Mouse (Mus musculus): ENCODE results near the gene Txndc5. TPM values are rescaled to one million over a fixed set of nuclear protein-coding genes. Genes with fewer than 3 reads are reported as not detected.

Txndc5 gene
- polyA plus RNA-seq, 1 experiment from 2014 or later = 290 TPM

DNA sequence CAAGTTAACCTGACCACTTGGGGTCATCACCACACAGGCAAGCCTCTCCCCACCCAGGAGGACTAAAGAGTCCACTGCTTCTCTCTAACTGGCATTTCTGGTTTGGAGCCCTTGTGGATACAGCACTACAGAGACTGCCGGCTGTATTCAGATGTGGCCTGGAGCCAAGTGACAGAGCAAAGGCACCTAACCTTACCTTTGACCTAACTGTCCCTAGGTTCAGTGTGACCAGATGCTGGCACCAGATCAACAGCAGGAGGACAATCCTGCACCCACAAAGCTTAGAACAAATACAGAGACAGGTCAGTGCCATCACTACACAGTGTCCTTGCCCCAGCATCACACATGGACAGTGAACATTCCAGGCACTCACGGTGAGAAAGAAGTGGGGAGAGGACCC is 2.5 kb downstream of the Txndc5 start:
- peak; percentile 26 for DNase-seq
- peaks cover 22% of the 10 kb centered on the region for H3K36me3 ChIP-seq (ENCODE audit: insufficient read depth)
- no peak overlapping the region for H3K9ac ChIP-seq
- H3K4me3 ChIP-seq (ENCODE audit: low read depth, low read length) = peak overlapping the region; percentile 90; the same call in 1 of the 2 replicates
- H3K27me3 ChIP-seq (ENCODE audit: insufficient read depth, low read length) = no peaks in the 10 kb centered on the region
- 50% methylated on average over 2 of the region's 2 CpGs for WGBS
- peak overlapping the region; percentile 86 for H3K4me2 ChIP-seq
- no peaks in the 10 kb centered on the region for H3K9me3 ChIP-seq (ENCODE audit: low read depth, low read length)
- ATAC-seq (ENCODE audit: insufficient read depth) = no peak
- H3K27ac ChIP-seq (ENCODE audit: low read depth) = no peak overlapping the region
- peaks cover 27% of the 10 kb centered on the region for H3K4me1 ChIP-seq (ENCODE audit: insufficient read depth)
- TF ChIP-seq CTCF (IDR thresholded peaks at IDR 0.05; ENCODE audit: low read depth) = no peak

DNA sequence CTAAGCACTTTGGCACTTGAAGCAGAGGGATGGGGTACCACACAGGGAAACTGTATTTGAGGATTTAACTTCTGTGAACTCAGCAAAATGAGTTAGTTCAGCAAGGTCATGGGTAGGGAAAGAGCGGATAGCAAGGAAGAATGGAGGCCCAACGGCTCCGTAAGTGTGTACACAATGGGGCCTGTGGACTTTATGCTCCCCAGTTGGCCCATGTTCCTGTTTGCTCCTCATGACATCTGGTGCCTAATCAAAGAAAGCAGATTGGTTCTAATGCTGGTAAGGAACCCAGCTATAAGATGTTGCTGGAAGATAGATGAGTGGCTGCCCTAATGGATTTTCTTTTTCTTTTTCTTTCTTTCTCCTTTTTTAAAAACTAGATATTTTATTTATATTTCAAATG is 3.4 kb downstream of the Txndc5 start:
- no peak for ATAC-seq (ENCODE audit: insufficient read depth)
- no peak for TF ChIP-seq CTCF (IDR thresholded peaks at IDR 0.05; ENCODE audit: low read depth)
- peaks cover 31% of the 10 kb centered on the region for H3K36me3 ChIP-seq (ENCODE audit: insufficient read depth)
- H3K4me2 ChIP-seq = no peak overlapping the region; the same call in 1 of the 2 replicates
- no peaks in the 10 kb centered on the region for H3K27me3 ChIP-seq (ENCODE audit: insufficient read depth, low read length)
- WGBS = 62% methylated on average over 3 of the region's 3 CpGs
- no peak overlapping the region for H3K27ac ChIP-seq (ENCODE audit: low read depth)
- peak; percentile 21 for DNase-seq
- no peaks in the 10 kb centered on the region for H3K9me3 ChIP-seq (ENCODE audit: low read depth, low read length)
- H3K4me3 ChIP-seq (ENCODE audit: low read depth, low read length) = no peak overlapping the region
- peaks cover 27% of the 10 kb centered on the region for H3K4me1 ChIP-seq (ENCODE audit: insufficient read depth)
- H3K9ac ChIP-seq = no peak overlapping the region

DNA sequence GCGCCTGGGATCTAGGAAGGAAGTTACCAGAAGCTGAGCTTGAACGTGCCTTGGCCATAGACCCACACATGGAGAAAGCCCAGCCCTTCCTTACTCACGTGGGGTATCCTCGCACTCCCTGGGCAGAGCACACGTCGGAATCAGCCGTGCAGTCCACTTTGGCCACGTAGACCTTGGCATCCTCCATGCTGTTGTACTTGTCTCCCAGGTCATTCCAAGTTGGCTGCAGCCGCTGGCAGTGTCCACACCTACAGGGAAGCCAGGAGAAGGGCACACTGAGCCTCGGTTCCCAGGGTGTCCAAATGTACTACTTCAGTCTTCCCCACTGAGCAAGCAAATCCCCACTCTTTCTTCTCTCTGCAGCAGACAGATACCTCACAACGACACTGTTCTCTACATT is 5.4 kb downstream of the Txndc5 start:
- no peak for TF ChIP-seq CTCF (IDR thresholded peaks at IDR 0.05; ENCODE audit: low read depth)
- no peaks in the 10 kb centered on the region for H3K27me3 ChIP-seq (ENCODE audit: insufficient read depth, low read length)
- no peak overlapping the region for H3K4me3 ChIP-seq (ENCODE audit: low read depth, low read length)
- no peak for ATAC-seq (ENCODE audit: insufficient read depth)
- H3K36me3 ChIP-seq (ENCODE audit: insufficient read depth) = peaks cover 50% of the 10 kb centered on the region
- no peak for DNase-seq
- WGBS = 86% methylated on average over 11 of the region's 11 CpGs
- H3K4me2 ChIP-seq = no peak overlapping the region
- no peak overlapping the region for H3K9ac ChIP-seq
- H3K9me3 ChIP-seq (ENCODE audit: low read depth, low read length) = no peaks in the 10 kb centered on the region
- H3K27ac ChIP-seq (ENCODE audit: low read depth) = 0 out of 2 replicates have a peak overlapping the region, but pooled peaks have one; percentile 50
- H3K4me1 ChIP-seq (ENCODE audit: insufficient read depth) = peaks cover 22% of the 10 kb centered on the region

DNA sequence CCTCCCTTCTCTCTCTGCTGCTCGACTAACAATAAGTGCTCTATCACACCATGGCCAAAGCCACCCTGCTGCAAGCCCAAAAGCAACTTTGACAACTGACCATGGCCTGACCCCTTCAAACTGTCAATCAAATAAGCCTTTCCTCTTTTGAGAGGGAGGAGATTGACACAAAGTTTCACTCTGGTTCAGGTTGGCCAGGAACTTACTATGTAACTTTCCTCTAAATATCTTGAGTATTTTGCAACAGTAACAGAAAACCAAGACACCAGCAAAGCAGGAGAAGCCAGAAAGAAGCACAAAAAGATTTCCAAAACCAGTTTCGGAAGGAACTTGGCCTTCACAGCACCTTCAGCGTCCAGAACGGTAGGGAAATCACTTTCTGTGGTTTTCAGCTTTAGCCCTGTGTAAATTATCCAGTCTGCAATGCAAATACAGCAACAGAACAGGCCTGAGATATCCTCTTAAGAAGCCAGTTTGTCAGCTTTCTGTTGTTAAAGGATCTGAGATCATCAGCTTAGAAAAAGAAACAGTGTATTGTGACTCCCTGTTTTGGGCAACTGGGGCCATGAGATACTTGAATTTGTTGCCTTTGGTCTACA is 6.5 kb downstream of the Txndc5 start:
- no peak for ATAC-seq (ENCODE audit: insufficient read depth)
- no peaks in the 10 kb centered on the region for H3K27me3 ChIP-seq (ENCODE audit: insufficient read depth, low read length)
- H3K36me3 ChIP-seq (ENCODE audit: insufficient read depth) = peaks cover 61% of the 10 kb centered on the region
- no peak overlapping the region for H3K9ac ChIP-seq
- H3K4me3 ChIP-seq (ENCODE audit: low read depth, low read length) = no peak overlapping the region
- DNase-seq = peak; percentile 37
- no peak overlapping the region for H3K4me2 ChIP-seq
- H3K9me3 ChIP-seq (ENCODE audit: low read depth, low read length) = no peaks in the 10 kb centered on the region
- peak overlapping the region; percentile 50 for H3K27ac ChIP-seq (ENCODE audit: low read depth)
- no peak for TF ChIP-seq CTCF (IDR thresholded peaks at IDR 0.05; ENCODE audit: low read depth)
- H3K4me1 ChIP-seq (ENCODE audit: insufficient read depth) = peaks cover 22% of the 10 kb centered on the region
- 65% methylated on average over 4 of the region's 4 CpGs for WGBS

DNA sequence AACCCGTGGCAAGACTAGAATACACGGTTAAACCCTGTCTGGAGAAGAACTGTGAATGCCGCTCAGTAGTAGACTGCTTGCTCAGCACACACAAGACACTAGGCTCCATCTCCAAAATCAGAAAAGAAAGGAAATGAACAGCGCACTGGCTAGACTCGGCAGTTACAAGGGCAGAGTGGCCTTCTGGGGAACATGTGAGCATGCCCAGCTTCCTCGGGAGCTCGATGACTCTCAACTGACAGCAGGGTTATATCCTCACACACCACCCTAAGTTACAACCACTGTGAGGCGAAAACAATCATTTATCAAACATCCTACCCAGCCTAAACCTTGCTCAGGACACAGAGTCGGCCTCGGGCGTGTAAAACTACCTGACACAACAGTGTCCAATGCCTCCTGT is 8.3 kb downstream of the Txndc5 start:
- WGBS = 83% methylated on average over 11 of the region's 11 CpGs

DNA sequence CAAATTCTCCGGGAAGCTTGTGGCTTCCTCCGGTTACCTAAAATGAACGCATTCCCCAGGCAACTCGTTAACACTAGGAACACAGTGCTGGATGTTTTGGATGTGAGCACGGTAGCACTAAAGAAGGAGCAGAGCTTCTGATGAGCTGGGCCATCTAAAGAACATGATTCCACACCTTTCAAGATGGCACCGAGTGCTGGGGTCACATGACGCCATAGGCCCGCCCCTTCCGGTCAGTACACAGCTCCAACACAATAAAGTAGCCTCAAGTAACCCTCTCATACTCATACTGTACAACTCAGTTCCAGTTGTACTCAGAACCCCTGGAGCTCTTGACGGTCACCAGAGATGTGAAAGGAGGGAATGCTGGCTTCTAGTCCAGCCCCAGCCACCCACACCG is 12.0 kb downstream of the Txndc5 start:
- Histone ChIP-seq H3K36me3 (ENCODE audit: insufficient read depth) (peaks cover 99% of the 10 kb centered on the region), H3K9ac (no peak overlapping the region), H3K9me3 (ENCODE audit: low read depth, low read length) (no peaks in the 10 kb centered on the region)

More for the DNA sequence above, 8.3 kb downstream of the Txndc5 start:
- Histone ChIP-seq H3K36me3 (ENCODE audit: insufficient read depth) (peaks cover 80% of the 10 kb centered on the region), H3K9ac (no peak overlapping the region), H3K4me1 (ENCODE audit: insufficient read depth) (peaks cover 10% of the 10 kb centered on the region; the same call in 1 of the 2 replicates), H3K27ac (ENCODE audit: low read depth) (no peak overlapping the region), H3K9me3 (ENCODE audit: low read depth, low read length) (no peaks in the 10 kb centered on the region), H3K27me3 (ENCODE audit: insufficient read depth, low read length) (no peaks in the 10 kb centered on the region), H3K4me2 (no peak overlapping the region), H3K4me3 (ENCODE audit: low read depth, low read length) (no peak overlapping the region)
- no peak for TF ChIP-seq CTCF (IDR thresholded peaks at IDR 0.05; ENCODE audit: low read depth)
- DNase-seq = no peak
- ATAC-seq (ENCODE audit: insufficient read depth) = no peak

DNA sequence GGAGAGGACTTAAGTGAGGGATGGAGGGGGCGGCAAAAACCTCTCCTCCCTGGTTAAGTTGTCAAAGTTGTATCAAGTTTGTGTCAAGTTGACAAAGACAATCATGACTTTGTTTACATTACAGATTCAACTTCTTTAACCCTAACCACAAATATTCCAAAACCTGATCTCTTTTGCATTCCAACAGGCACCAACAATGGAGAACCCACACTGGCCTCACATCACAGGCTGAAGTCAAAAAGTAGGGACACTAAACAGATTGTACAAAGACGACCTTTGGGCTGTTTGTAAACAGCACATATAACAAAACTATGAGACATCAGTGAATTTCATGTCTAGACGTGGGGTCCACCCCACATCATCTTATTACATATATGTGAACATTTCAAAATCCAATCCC is 12.8 kb downstream of the Txndc5 start:
- Histone ChIP-seq H3K9me3 (ENCODE audit: low read depth, low read length) (no peaks in the 10 kb centered on the region), H3K4me2 (no peak overlapping the region), H3K36me3 (ENCODE audit: insufficient read depth) (peaks cover 97% of the 10 kb centered on the region), H3K4me3 (ENCODE audit: low read depth, low read length) (no peak overlapping the region), H3K27ac (ENCODE audit: low read depth) (no peak overlapping the region; the same call in 1 of the 2 replicates), H3K4me1 (ENCODE audit: insufficient read depth) (no peaks in the 10 kb centered on the region), H3K9ac (no peak overlapping the region), H3K27me3 (ENCODE audit: insufficient read depth, low read length) (no peaks in the 10 kb centered on the region)
- 60% methylated on average over 3 of the region's 3 CpGs for WGBS
- no peak for TF ChIP-seq CTCF (IDR thresholded peaks at IDR 0.05; ENCODE audit: low read depth)
- DNase-seq (no peak), ATAC-seq (ENCODE audit: insufficient read depth) (no peak)

More for the DNA sequence above, 12.0 kb downstream of the Txndc5 start:
- 79% methylated on average over 11 of the region's 11 CpGs for WGBS
- DNase-seq (no peak), ATAC-seq (ENCODE audit: insufficient read depth) (no peak)
- Histone ChIP-seq H3K27me3 (ENCODE audit: insufficient read depth, low read length) (no peaks in the 10 kb centered on the region), H3K4me2 (no peak overlapping the region), H3K4me1 (ENCODE audit: insufficient read depth) (no peaks in the 10 kb centered on the region), H3K27ac (ENCODE audit: low read depth) (no peak overlapping the region), H3K4me3 (ENCODE audit: low read depth, low read length) (no peak overlapping the region)
- no peak for TF ChIP-seq CTCF (IDR thresholded peaks at IDR 0.05; ENCODE audit: low read depth)
